Mouse (Mus musculus) kidney, adult 8-10 months (tissue): ENCODE measurements at regions not wholly inside any gene's neighbourhood (a gene's known extent, or its start where the extent isn't known, plus 50 kb on each side); places are given as distances from the start of the nearest gene placed in this dataset.

Experiments used
- DNase-seq, 2 experiments: peaks; one replicate each; pipeline ENCODE4 v3.0.0; 2022

- no peak for DNase-seq
These were observed 135.4 kb upstream of the Cdkn2b start for GRCm38 (mm10) chr4:89446156-89446716.

GRCm38 (mm10) chr4:89445214-89446155 is 134.6 kb upstream of the Cdkn2b start:
- DNase-seq = no peak

GRCm38 (mm10) chr4:89442526-89442925 is 131.7 kb upstream of the Cdkn2b start:
- DNase-seq = no peak

- no peak for DNase-seq
These were observed 130.0 kb upstream of the Cdkn2b start for GRCm38 (mm10) chr4:89440821-89441220.

- no peak for DNase-seq
These were observed 129.5 kb upstream of the Cdkn2b start for GRCm38 (mm10) chr4:89440326-89440725.

GRCm38 (mm10) chr4:89438665-89439064 is 127.8 kb upstream of the Cdkn2b start:
- no peak for DNase-seq

GRCm38 (mm10) chr4:89436764-89437163 is 125.9 kb upstream of the Cdkn2b start:
- no peak for DNase-seq

- DNase-seq = no peak
These were observed 123.3 kb upstream of the Cdkn2b start for GRCm38 (mm10) chr4:89434152-89434551.

GRCm38 (mm10) chr4:89433528-89433927 is 122.7 kb upstream of the Cdkn2b start:
- no peak for DNase-seq

- no peak for DNase-seq
These were observed 120.7 kb upstream of the Cdkn2b start for GRCm38 (mm10) chr4:89431520-89431919.

- no peak for DNase-seq
These were observed 117.6 kb upstream of the Cdkn2b start for GRCm38 (mm10) chr4:89428465-89428864.

- peak; percentile 22 to 29 for DNase-seq
These were observed 116.8 kb upstream of the Cdkn2b start for GRCm38 (mm10) chr4:89427345-89428293.

- no peak for DNase-seq
These were observed 115.1 kb upstream of the Cdkn2b start for GRCm38 (mm10) chr4:89425916-89426315.

- no peak for DNase-seq
These were observed 111.0 kb upstream of the Cdkn2b start for GRCm38 (mm10) chr4:89421694-89422354.

- DNase-seq = no peak
These were observed 110.0 kb upstream of the Cdkn2b start for GRCm38 (mm10) chr4:89420868-89421267.

- DNase-seq = no peak
These were observed 108.7 kb upstream of the Cdkn2b start for GRCm38 (mm10) chr4:89419507-89419906.

- no peak for DNase-seq
These were observed 94.9 kb upstream of the Cdkn2b start for GRCm38 (mm10) chr4:89405624-89406167.

- DNase-seq = no peak
These were observed 92.3 kb upstream of the Cdkn2b start for GRCm38 (mm10) chr4:89403151-89403550.

- DNase-seq = no peak
These were observed 91.5 kb upstream of the Cdkn2b start for GRCm38 (mm10) chr4:89402324-89402723.

- DNase-seq = no peak
These were observed 90.9 kb upstream of the Cdkn2b start for GRCm38 (mm10) chr4:89401696-89402095.

- DNase-seq = no peak
These were observed 89.5 kb upstream of the Cdkn2b start for GRCm38 (mm10) chr4:89400342-89400741.

GRCm38 (mm10) chr4:89399277-89399676 is 88.4 kb upstream of the Cdkn2b start:
- DNase-seq = no peak
